Mouse (Mus musculus): ENCODE data around the gene Naif1. TPM values are rescaled to one million over a fixed set of nuclear protein-coding genes. Genes with fewer than 3 reads are reported as not detected.

The Naif1 gene
- total and polyA plus RNA-seq, 3 experiments, result 2.7 to 6.5 (median 3.5) TPM

- no peak for TF ChIP-seq BHLHE40 (IDR thresholded peaks at IDR 0.05; ENCODE audit: low read depth, low read length)
- TF ChIP-seq MXI1 (IDR thresholded peaks at IDR 0.05; ENCODE audit: low read depth, low read length), result no peak
- no peak for TF ChIP-seq JUND (conservative IDR thresholded peaks at IDR 0.05; ENCODE audit: low read depth, low read length)
- TF ChIP-seq IRF4 (IDR thresholded peaks at IDR 0.05; ENCODE audit: low read depth, low read length), result no peak
- no peak for TF ChIP-seq ETS1 (conservative IDR thresholded peaks at IDR 0.05; ENCODE audit: low read depth, low read length)
- no peak for TF ChIP-seq NELFE (IDR thresholded peaks at IDR 0.05; ENCODE audit: low read depth, low read length)
- TF ChIP-seq TCF12 (IDR thresholded peaks at IDR 0.05; ENCODE audit: low read depth, low read length), result no peak
- TF ChIP-seq ZC3H11A (IDR thresholded peaks at IDR 0.05; ENCODE audit: low read depth, low read length), result no peak
- TF ChIP-seq ZMIZ1 (IDR thresholded peaks at IDR 0.05; ENCODE audit: low read depth, low read length), result no peak
- TF ChIP-seq RAD21 (IDR thresholded peaks at IDR 0.05; ENCODE audit: low read depth, low read length), result no peak
- TF ChIP-seq HCFC1 (IDR thresholded peaks at IDR 0.05; ENCODE audit: low read depth, low read length), result no peak
- TF ChIP-seq PAX5 (IDR thresholded peaks at IDR 0.05; ENCODE audit: low read length), result no peak
- TF ChIP-seq TBP (conservative IDR thresholded peaks at IDR 0.05; ENCODE audit: low read depth, low read length), result no peak
- no peak for TF ChIP-seq ELF1 (IDR thresholded peaks at IDR 0.05; ENCODE audit: low read depth, low read length)
- TF ChIP-seq CHD2 (IDR thresholded peaks at IDR 0.05; ENCODE audit: low read length), result no peak
- no peak for TF ChIP-seq GABPA (IDR thresholded peaks at IDR 0.05; ENCODE audit: insufficient replicate concordance, low read depth, low read length)
- Histone ChIP-seq H3K27me3 (replicated peaks) (no peaks in the 10 kb centered on the region), H3K9ac (ENCODE audit: insufficient read depth, low read depth) (no peak overlapping the region), H3K4me1 (ENCODE audit: control insufficient read depth in 1 of 2, insufficient read depth in 2 of 2) (peaks cover 7 to 30% of the 10 kb centered on the region in 2 experiments; a peak in 3 of 4 replicates), H3K4me2 (ENCODE audit: insufficient read depth, low read depth, poor library complexity, severe bottlenecking) (no peak overlapping the region), H3K4me3 (replicated peaks in 1 of 3; ENCODE audit: low read depth in 2 of 3, low read length in 2 of 3, poor library complexity in 1 of 3) (no peak overlapping the region), H3K79me2 (replicated peaks; ENCODE audit: control insufficient read depth, extremely low read depth, insufficient read depth, poor library complexity, severe bottlenecking) (peaks cover 10% of the 10 kb centered on the region; the same call in 1 of the 2 replicates), H3K9me3 (replicated peaks; ENCODE audit: low read length) (no peaks in the 10 kb centered on the region), H3K27ac (ENCODE audit: insufficient read depth, low read depth) (no peak overlapping the region), H3K36me3 (replicated peaks in 1 of 2; ENCODE audit: control insufficient read depth in 1 of 2, insufficient read depth in 1 of 2, low read length in 1 of 2) (peaks cover 3 to 43% of the 10 kb centered on the region in 2 experiments)
- dilution Hi-C loops (cut with MboI; ENCODE audit: extremely low pct_ligation_motif_present, extremely low pct_unique_long_range_greater_than_20kb, low sequenced_read_pairs), result no loop called here
- DNase-seq (ENCODE audit: extremely low read depth), result no peak
- in situ Hi-C loops (cut with MboI; ENCODE audit: low pct_ligation_motif_present, low pct_unique_long_range_greater_than_20kb, low sequenced_read_pairs), result no loop called here
Observed at GRCm38 (mm10) chr2:32440164-32440563, 10.1 kb upstream of the Naif1 start.

DNA sequence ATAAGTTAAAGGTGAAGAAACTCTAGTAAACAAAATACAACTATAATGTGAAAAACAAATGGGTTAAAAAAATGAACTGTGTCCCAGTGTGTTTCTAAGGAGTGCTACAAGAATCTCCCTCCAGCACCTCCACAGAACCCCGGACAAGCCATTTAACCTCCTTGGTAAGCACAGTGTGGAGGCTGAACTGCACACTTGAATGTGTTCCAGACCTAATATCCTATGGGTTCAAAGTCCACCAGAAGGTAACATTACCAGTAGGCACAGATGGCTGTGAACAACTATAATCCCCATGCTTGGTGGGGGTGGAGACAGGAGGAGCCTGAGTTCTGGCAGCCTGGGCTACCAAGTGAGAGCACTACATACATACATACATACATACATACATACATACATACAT, 9.6 kb upstream of the Naif1 start:
- no peak for TF ChIP-seq UBTF (IDR thresholded peaks at IDR 0.05; ENCODE audit: low read depth, low read length)
- TF ChIP-seq USF2 (conservative IDR thresholded peaks at IDR 0.05; ENCODE audit: low read depth, low read length), result no peak
- no peak for TF ChIP-seq MXI1 (IDR thresholded peaks at IDR 0.05; ENCODE audit: low read depth, low read length)
- no peak for TF ChIP-seq E2F4 (IDR thresholded peaks at IDR 0.05; ENCODE audit: insufficient replicate concordance, low read depth, low read length)
- no peak for TF ChIP-seq ZNF384 (IDR thresholded peaks at IDR 0.05; ENCODE audit: low read depth, low read length)
- no peak for TF ChIP-seq USF1 (IDR thresholded peaks at IDR 0.05; ENCODE audit: low read depth, low read length)
- TF ChIP-seq ZMIZ1 (IDR thresholded peaks at IDR 0.05; ENCODE audit: low read depth, low read length), result no peak
- no peak for TF ChIP-seq ZKSCAN1 (IDR thresholded peaks at IDR 0.05; ENCODE audit: borderline replicate concordance, low read depth, low read length)
- TF ChIP-seq GABPA (IDR thresholded peaks at IDR 0.05; ENCODE audit: insufficient replicate concordance, low read depth, low read length), result no peak
- no peak for TF ChIP-seq RCOR1 (conservative IDR thresholded peaks at IDR 0.05; ENCODE audit: low read depth, low read length)
- TF ChIP-seq CTCF (conservative IDR thresholded peaks at IDR 0.05 in 1 of 2, IDR thresholded peaks at IDR 0.05 in 1 of 2; ENCODE audit: low read depth in 2 of 2, low read length in 2 of 2), result no peak
- in situ Hi-C loops (cut with MboI; ENCODE audit: low pct_ligation_motif_present, low pct_unique_long_range_greater_than_20kb, low sequenced_read_pairs), result no loop called here

More for the DNA sequence above, 9.6 kb upstream of the Naif1 start:
- no peak overlapping the region for H3K4me2 ChIP-seq (ENCODE audit: insufficient read depth, low read depth, poor library complexity, severe bottlenecking)
- H3K79me2 ChIP-seq (replicated peaks; ENCODE audit: control insufficient read depth, extremely low read depth, insufficient read depth, poor library complexity, severe bottlenecking), result peaks cover 10% of the 10 kb centered on the region; the same call in 1 of the 2 replicates
- no peaks in the 10 kb centered on the region for H3K9me3 ChIP-seq (replicated peaks; ENCODE audit: low read length)
- no peak overlapping the region for H3K9ac ChIP-seq (ENCODE audit: insufficient read depth, low read depth)
- dilution Hi-C loops (cut with MboI; ENCODE audit: extremely low pct_ligation_motif_present, extremely low pct_unique_long_range_greater_than_20kb, low sequenced_read_pairs), result no loop called here
- H3K4me3 ChIP-seq (replicated peaks in 1 of 3; ENCODE audit: low read depth in 2 of 3, low read length in 2 of 3, poor library complexity in 1 of 3), result no peak overlapping the region
- H3K4me1 ChIP-seq (ENCODE audit: control insufficient read depth in 1 of 2, insufficient read depth in 2 of 2), result peaks cover 7 to 30% of the 10 kb centered on the region in 2 experiments; a peak in 3 of 4 replicates
- no peaks in the 10 kb centered on the region for H3K27me3 ChIP-seq (replicated peaks)
- peaks cover 3 to 48% of the 10 kb centered on the region in 2 experiments for H3K36me3 ChIP-seq (replicated peaks in 1 of 2; ENCODE audit: control insufficient read depth in 1 of 2, insufficient read depth in 1 of 2, low read length in 1 of 2)
- no peak overlapping the region for H3K27ac ChIP-seq (ENCODE audit: insufficient read depth, low read depth)
- DNase-seq (ENCODE audit: extremely low read depth), result no peak

Data from CH12.LX (cell line).